ENCODE assay signal across 9 mouse cellular contexts in genomic region chr1:192799165-192799991, GRCm38 (mm10). TPM values are rescaled to one million over a fixed set of nuclear protein-coding genes. Genes with fewer than 3 reads are reported as not detected.
DNase-seq lines count a peak whose midpoint lies in the region; ATAC-seq lines count a peak whose summit lies in the region.
"Had no signal": no experiment of that assay in that cellular context is flagged by ENCODE, and none has a peak within 500 bp of the region (broad histone marks: within the 10 kb centered on the region; RNA-seq: fewer than 3 reads in every experiment).

No protein-coding gene starts in this region.

- H3K9ac ChIP-seq in lung, embryonic 16.5 days (ENCODE audit: low read length) = no peak overlapping the region
- H3K9ac ChIP-seq in embryonic facial prominence, embryonic 14.5 days (ENCODE audit: low read depth, low read length) = no peak overlapping the region
- H3K9ac ChIP-seq in intestine, embryonic 16.5 days (ENCODE audit: low read depth, low read length) = no peak overlapping the region
- H3K9ac ChIP-seq: liver, embryonic 14.5 days had no signal

- peak; percentile 51 for ATAC-seq in lung, embryonic 16.5 days (ENCODE audit: low read depth)
- peak; percentile 53 for ATAC-seq in embryonic facial prominence, embryonic 14.5 days (ENCODE audit: low read depth)
- no peak for ATAC-seq in intestine, embryonic 16.5 days

- H3K4me3 ChIP-seq in lung, embryonic 16.5 days (ENCODE audit: low read length) = no peak overlapping the region
- no peak overlapping the region for H3K4me3 ChIP-seq in embryonic facial prominence, embryonic 14.5 days (ENCODE audit: low read depth, low read length)
- no peak overlapping the region for H3K4me3 ChIP-seq in intestine, embryonic 16.5 days (ENCODE audit: low read length)

- H3K9me3 ChIP-seq in lung, embryonic 16.5 days (ENCODE audit: control insufficient read depth, low read length) = 0 out of 2 replicates have a peak, but pooled peaks cover 2% of the 10 kb centered on the region
- no peaks in the 10 kb centered on the region for H3K9me3 ChIP-seq in embryonic facial prominence, embryonic 14.5 days (ENCODE audit: control insufficient read depth, low read length)
- no peaks in the 10 kb centered on the region for H3K9me3 ChIP-seq in intestine, embryonic 16.5 days (ENCODE audit: control insufficient read depth, low read length)

- peaks cover 29% of the 10 kb centered on the region for H3K4me1 ChIP-seq in lung, embryonic 16.5 days (replicated peaks; ENCODE audit: control insufficient read depth, insufficient read depth, low read length)
- H3K4me1 ChIP-seq in embryonic facial prominence, embryonic 14.5 days (ENCODE audit: control insufficient read depth, insufficient read depth, low read length) = peaks cover 46% of the 10 kb centered on the region
- 0 out of 2 replicates have a peak, but pooled peaks cover 18% of the 10 kb centered on the region for H3K4me1 ChIP-seq in intestine, embryonic 16.5 days (ENCODE audit: control insufficient read depth, insufficient read depth, low read length)

- H3K36me3 ChIP-seq in lung, embryonic 16.5 days (ENCODE audit: control insufficient read depth, insufficient read depth, low read length) = no peaks in the 10 kb centered on the region
- no peaks in the 10 kb centered on the region for H3K36me3 ChIP-seq in embryonic facial prominence, embryonic 14.5 days (ENCODE audit: control insufficient read depth, insufficient read depth, low read length)
- no peaks in the 10 kb centered on the region for H3K36me3 ChIP-seq in intestine, embryonic 16.5 days (ENCODE audit: control insufficient read depth, insufficient read depth, low read length)
- no peaks in the 10 kb centered on the region for H3K36me3 ChIP-seq in splenic B cell, adult 2 months (ENCODE audit: control insufficient read depth, insufficient read depth, low read length, poor library complexity, severe bottlenecking)

- peak overlapping the region; percentile 80 for H3K27ac ChIP-seq in lung, embryonic 16.5 days (ENCODE audit: low read length)
- peak overlapping the region; percentile 92 for H3K27ac ChIP-seq in embryonic facial prominence, embryonic 14.5 days (replicated peaks; ENCODE audit: low read depth, low read length)
- H3K27ac ChIP-seq in intestine, embryonic 16.5 days (ENCODE audit: low read length) = peak overlapping the region; percentile 81
- H3K27ac ChIP-seq: liver, embryonic 14.5 days had no signal

- no peak overlapping the region for H3K4me2 ChIP-seq in lung, embryonic 16.5 days (ENCODE audit: low read depth, low read length)
- H3K4me2 ChIP-seq in embryonic facial prominence, embryonic 14.5 days (ENCODE audit: low read depth, low read length) = peak overlapping the region; percentile 18
- H3K4me2 ChIP-seq in intestine, embryonic 16.5 days (ENCODE audit: low read depth, low read length) = no peak overlapping the region

- H3K27me3 ChIP-seq in lung, embryonic 16.5 days (ENCODE audit: control insufficient read depth, insufficient read depth, low read depth, low read length) = no peaks in the 10 kb centered on the region
- H3K27me3 ChIP-seq in embryonic facial prominence, embryonic 14.5 days (replicated peaks; ENCODE audit: control insufficient read depth, insufficient read depth, low read length) = no peaks in the 10 kb centered on the region
- no peaks in the 10 kb centered on the region for H3K27me3 ChIP-seq in intestine, embryonic 16.5 days (replicated peaks; ENCODE audit: control insufficient read depth, insufficient read depth, low read length)
- no peaks in the 10 kb centered on the region for H3K27me3 ChIP-seq in splenic B cell, adult 2 months (ENCODE audit: control insufficient read depth, insufficient read depth, low read length, poor library complexity, severe bottlenecking)

- DNase-seq in lung, adult 18-20 months = no peak
- DNase-seq in embryonic facial prominence, embryonic 14.5 days (ENCODE audit: low spot score) = peak; percentile 92
- DNase-seq in splenic B cell, adult 2 months (ENCODE audit: low read depth, low spot score) = peak; percentile 54
- no peak for DNase-seq in cerebellum, postnatal 4 days (ENCODE audit: low spot score in 2 of 2)
- DNase-seq in testis, postnatal 14 days (ENCODE audit: low spot score) = no peak
- DNase-seq in testis, postnatal 10 days (ENCODE audit: low spot score) = no peak

- WGBS in lung, embryonic 16.5 days = 38% methylated on average over 10 of the region's 10 CpGs
- 6% methylated on average over 10 of the region's 10 CpGs for WGBS in embryonic facial prominence, embryonic 14.5 days
- 56% methylated on average over 10 of the region's 10 CpGs for WGBS in intestine, embryonic 16.5 days

RNA-seq across cellular contexts. Expression of gene Hhat, which starts 28.4 kb away (rescaled TPM):
- polyA plus RNA-seq in lung, embryonic 16.5 days (2015; fragmentation: Nextera tagmentation; extraction: Ambion mirVana) = 8.6 and 9.3 TPM in 2 replicates
- 9.3 and 10.4 TPM in 2 replicates for polyA plus RNA-seq in embryonic facial prominence, embryonic 14.5 days (2014; fragmentation: Nextera tagmentation; extraction: Ambion mirVana)
- 8.8 and 9.6 TPM in 2 replicates for polyA plus RNA-seq in intestine, embryonic 16.5 days (2015; fragmentation: Nextera tagmentation; extraction: Ambion mirVana)

RNA-seq across cellular contexts. Expression of gene Sertad4, which starts 56.2 kb away (rescaled TPM):
- polyA plus RNA-seq in lung, embryonic 16.5 days (2015; fragmentation: Nextera tagmentation; extraction: Ambion mirVana) = 6.1 and 9.4 TPM in 2 replicates
- 49.7 and 61.7 TPM in 2 replicates for polyA plus RNA-seq in embryonic facial prominence, embryonic 14.5 days (2014; fragmentation: Nextera tagmentation; extraction: Ambion mirVana)
- polyA plus RNA-seq in intestine, embryonic 16.5 days (2015; fragmentation: Nextera tagmentation; extraction: Ambion mirVana) = 2.4 and 3.0 TPM in 2 replicates

Comparison
In these comparisons a context has a peak if more than half of its experiments do, and no peak if none do; other contexts are left out.
1. DNase-seq: peak in embryonic facial prominence, embryonic 14.5 days (single experiment) and splenic B cell, adult 2 months (single experiment); none in lung, adult 18-20 months (0 of 2), cerebellum, postnatal 4 days (0 of 2), testis, postnatal 14 days (single experiment) and testis, postnatal 10 days (single experiment).
2. Peak in every context shown above with its lines, with median percentiles within 50 percentile points of each other: H3K27ac ChIP-seq.